Mouse (Mus musculus) embryonic fibroblast, embryonic 13.5 days (primary cell): ENCODE measurements around the gene Gm21915. TPM values are rescaled to one million over a fixed set of nuclear protein-coding genes. Genes with fewer than 3 reads are reported as not detected.

Experiments used
- H3K27ac ChIP-seq: 2 replicates; pipeline ENCODE4 v1.5.1; 2012; ENCODE audit warnings: low read length, control low read depth, inconsistent platforms; ENCODE audit not compliant: insufficient read depth
- H3K4me1 ChIP-seq: 2 replicates; pipeline ENCODE4 v1.6.1; 2011; ENCODE audit warnings: low read length; ENCODE audit not compliant: control insufficient read depth, insufficient read depth
- H3K4me3 ChIP-seq: 2 replicates; pipeline ENCODE4 v1.5.1; 2011; ENCODE audit warnings: mild to moderate bottlenecking, control low read depth, low read length; ENCODE audit not compliant: insufficient read depth
- CTCF ChIP-seq: IDR thresholded peaks from 2 replicates; pipeline ENCODE4 v1.5.1; 2011; ENCODE audit warnings: mild to moderate bottlenecking, control low read depth, low read length, moderate library complexity, borderline replicate concordance; ENCODE audit not compliant: insufficient read depth
- POLR2A ChIP-seq: IDR thresholded peaks from 2 replicates; pipeline ENCODE4 v1.6.1; 2011; ENCODE audit warnings: low read depth, mild to moderate bottlenecking, control low read depth, low read length, moderate library complexity
- polyA plus RNA-seq: library from polyadenylated mRNA; stranded (reverse); fragments of >200 nt; gene quantifications from 2 replicates; pipeline ENCODE4 v1.2.4, GENCODE M21; 2011; ENCODE audit warnings: low read depth; ENCODE audit not compliant: missing spikeins, insufficient read length

Gene Gm21915
- polyA plus RNA-seq, 1 experiment = not detected

DNA sequence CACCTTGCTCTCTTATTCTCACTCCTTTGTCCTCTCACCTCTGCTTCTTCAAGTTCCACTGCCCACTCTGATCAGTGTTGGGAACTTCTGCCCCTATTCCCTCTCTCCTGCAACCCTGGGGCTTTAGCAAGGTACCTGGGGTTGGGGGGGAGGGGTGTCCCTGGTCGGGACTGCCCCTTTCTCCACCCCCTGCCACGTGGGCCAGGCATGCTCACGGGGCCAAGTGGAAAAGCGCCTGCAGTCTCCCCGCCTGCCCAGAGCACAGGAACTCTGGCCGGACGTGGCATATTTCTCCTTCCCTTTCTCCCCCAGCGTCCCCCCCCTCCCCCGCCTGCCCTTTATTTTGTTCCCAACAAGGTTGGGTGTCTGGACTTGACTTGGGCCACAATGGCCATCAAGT, 17.7 kb upstream of the Gm21915 start:
- no peak for TF ChIP-seq CTCF
- TF ChIP-seq POLR2A = no peak
- H3K4me3 ChIP-seq = no peak overlapping the region
- no peak overlapping the region for H3K27ac ChIP-seq
- H3K4me1 ChIP-seq = no peaks in the 10 kb centered on the region

- Histone ChIP-seq H3K4me3 (no peak overlapping the region), H3K4me1 (no peaks in the 10 kb centered on the region), H3K27ac (no peak overlapping the region)
- no peak for TF ChIP-seq POLR2A
- no peak for TF ChIP-seq CTCF
Measured at GRCm38 (mm10) chr9:40666190-40666803, 4.1 kb upstream of the Gm21915 start.

GRCm38 (mm10) chr9:40671323-40671930, 1.0 kb downstream of the Gm21915 start:
- Histone ChIP-seq H3K4me3 (no peak overlapping the region), H3K27ac (no peak overlapping the region)

GRCm38 (mm10) chr9:40675203-40675958, 5.0 kb downstream of the Gm21915 start:
- Histone ChIP-seq H3K27ac (no peak overlapping the region), H3K4me1 (peaks cover 8% of the 10 kb centered on the region; the same call in 1 of the 2 replicates), H3K4me3 (no peak overlapping the region)
- TF ChIP-seq POLR2A (no peak), CTCF (no peak)

More at GRCm38 (mm10) chr9:40671323-40671930, 1.0 kb downstream of the Gm21915 start:
- peaks cover 8% of the 10 kb centered on the region; the same call in 1 of the 2 replicates for H3K4me1 ChIP-seq
- TF ChIP-seq CTCF = no peak
- no peak for TF ChIP-seq POLR2A

DNA sequence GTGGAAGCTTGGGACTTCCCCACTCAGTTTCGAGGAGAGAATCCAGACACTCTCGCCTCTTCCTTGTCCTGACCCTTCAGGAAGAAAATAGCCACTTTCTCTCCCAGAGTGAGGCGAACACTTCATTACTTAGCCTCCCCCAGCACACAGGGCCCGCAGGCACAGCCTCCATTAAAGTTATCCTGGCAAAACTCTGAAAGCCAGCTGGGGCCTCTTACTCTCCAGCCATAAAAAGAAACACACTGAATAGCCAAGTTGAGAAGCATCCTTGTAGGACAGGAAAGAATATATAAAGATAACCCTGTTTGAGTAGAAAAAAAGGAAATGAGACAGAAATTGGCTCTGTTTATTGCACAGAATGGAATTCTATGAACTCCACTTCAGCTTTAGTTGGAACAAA, 8.2 kb downstream of the Gm21915 start:
- Histone ChIP-seq H3K27ac (no peak overlapping the region), H3K4me3 (no peak overlapping the region), H3K4me1 (peaks cover 8% of the 10 kb centered on the region; the same call in 1 of the 2 replicates)
- no peak for TF ChIP-seq CTCF
- TF ChIP-seq POLR2A = no peak

DNA sequence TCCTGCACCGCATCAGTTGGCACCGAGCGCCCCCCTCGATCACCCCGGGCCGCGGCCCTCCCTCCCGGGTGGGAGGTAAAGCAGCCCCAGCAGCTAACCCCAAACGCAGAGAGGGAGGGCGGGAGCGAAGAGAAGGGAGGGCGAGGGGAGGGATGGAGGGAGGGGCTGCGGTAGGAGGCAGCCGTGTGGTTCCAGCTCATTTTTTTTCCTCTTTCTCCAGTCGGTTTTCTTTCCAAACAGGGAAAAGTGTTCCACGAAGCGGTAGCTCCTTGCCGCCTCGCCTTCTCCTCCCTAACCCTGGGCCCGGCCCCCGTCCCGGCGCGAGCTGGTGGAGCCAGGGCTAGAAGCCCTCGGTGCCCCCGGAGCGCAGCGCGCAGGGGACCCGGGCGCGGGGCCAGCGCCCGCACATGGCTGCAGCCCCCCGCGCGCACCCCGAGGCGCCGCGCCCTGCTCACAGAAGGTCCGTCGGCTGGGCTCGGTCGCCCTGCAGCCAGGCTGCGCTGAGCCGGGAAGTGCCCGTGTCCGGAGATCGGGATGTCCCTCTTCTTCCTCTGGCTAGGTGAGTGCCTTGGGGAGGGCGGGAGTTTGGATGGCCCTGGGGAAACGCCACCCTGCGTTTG, 15.5 kb downstream of the Gm21915 start, which contains the start of gene Clmp:
Gene Clmp, plus strand, starts transcription at position 162 of the 620 bp plus-strand sequence.
- Histone ChIP-seq H3K4me3 (peak within 1 kb of the TSS; percentile 68), H3K4me1 (no peaks in the 10 kb centered on the region), H3K27ac (peak within 1 kb of the TSS; percentile 48)
- TF ChIP-seq CTCF (no peak), POLR2A (peak; percentile 62; the same call in 1 of the 2 replicates)

DNA sequence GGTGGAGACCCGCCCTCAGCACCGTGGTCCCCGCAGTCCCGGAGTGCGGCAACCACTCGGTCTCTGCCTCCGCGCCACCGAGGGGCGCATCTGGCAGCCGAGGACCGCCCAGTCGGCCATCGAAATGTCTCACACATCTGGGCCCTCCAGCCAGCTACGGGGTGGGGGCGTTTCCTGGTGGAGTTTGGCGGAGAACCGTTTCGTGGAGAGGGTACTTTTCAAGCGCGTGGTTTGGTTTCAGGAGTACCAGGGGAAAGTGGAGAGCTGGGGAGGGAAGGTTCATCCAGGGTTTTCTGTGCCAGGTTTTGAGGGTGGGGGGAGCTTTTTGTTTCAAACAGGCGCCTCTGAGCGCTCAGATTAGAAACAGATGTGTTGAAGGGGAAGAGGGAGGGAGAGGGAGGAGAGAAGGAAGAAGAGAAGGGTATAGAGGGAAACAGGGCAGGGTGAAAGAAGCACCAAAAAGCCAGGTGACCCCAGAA, 16.0 kb downstream of the Gm21915 start:
- TF ChIP-seq CTCF = no peak
- TF ChIP-seq POLR2A = peak; percentile 61
- Histone ChIP-seq H3K27ac (peak overlapping the region; percentile 48), H3K4me1 (no peaks in the 10 kb centered on the region), H3K4me3 (peak overlapping the region; percentile 68)

DNA sequence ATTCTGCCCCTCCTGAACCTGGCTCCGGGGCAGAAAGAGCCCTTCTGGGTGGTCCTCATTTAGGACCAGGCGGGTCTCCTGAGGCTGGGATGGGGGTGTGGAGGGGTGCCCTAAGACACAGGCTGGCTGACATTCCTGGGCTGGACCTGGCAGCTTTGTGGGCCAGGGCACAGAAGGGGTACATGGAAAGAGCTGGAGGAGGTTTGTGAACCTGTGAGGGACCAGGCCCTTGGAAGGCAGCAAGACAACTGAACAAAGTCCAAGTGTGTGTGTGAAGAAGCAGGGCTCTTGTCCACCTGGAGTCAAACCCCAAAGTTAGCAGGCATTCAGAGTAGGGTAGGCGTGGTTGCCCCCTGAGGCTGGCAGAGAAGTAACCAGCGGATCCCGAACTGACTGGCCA, 16.6 kb downstream of the Gm21915 start:
- peak overlapping the region; percentile 68 for H3K4me3 ChIP-seq
- H3K4me1 ChIP-seq = no peaks in the 10 kb centered on the region
- H3K27ac ChIP-seq = no peak overlapping the region
- no peak for TF ChIP-seq POLR2A
- no peak for TF ChIP-seq CTCF

- no peak overlapping the region for H3K27ac ChIP-seq
- TF ChIP-seq POLR2A (no peak), CTCF (no peak)
Measured at GRCm38 (mm10) chr9:40687553-40687952, 17.1 kb downstream of the Gm21915 start.

More at GRCm38 (mm10) chr9:40687553-40687952, 17.1 kb downstream of the Gm21915 start:
- no peaks in the 10 kb centered on the region for H3K4me1 ChIP-seq
- H3K4me3 ChIP-seq = no peak overlapping the region
